Mouse (Mus musculus) MEL (cell line): ENCODE measurements around the gene Gm5269. TPM values are rescaled to one million over a fixed set of nuclear protein-coding genes. Genes with fewer than 3 reads are reported as not detected.

Experiments
- DNase-seq: peaks from one replicate; pipeline ENCODE4 v3.0.0; 2011; ENCODE audit warnings: low read depth, low spot score
- H3K27ac ChIP-seq: 2 replicates; pipeline ENCODE4 v1.5.1; 2012; ENCODE audit warnings: low read depth, mild to moderate bottlenecking, control low read depth, low read length, moderate library complexity; ENCODE audit not compliant: control insufficient read depth
- H3K27me3 ChIP-seq, 2 experiments: fragments of 150-350 bp in 1 of 2; sonication (generic) in 1 of 2; 2 replicates each; pipeline ENCODE4 v1.6.1; 2012; ENCODE audit warnings: low read length in 2 of 2, mild to moderate bottlenecking in 2 of 2, improper control_type of control experiment in 1 of 2, moderate library complexity in 1 of 2; ENCODE audit not compliant: insufficient read depth in 2 of 2, control insufficient read depth in 1 of 2
- H3K36me3 ChIP-seq, 2 experiments: 2 replicates each; pipeline ENCODE4 v1.6.1; 2012 to 2014; ENCODE audit warnings: low read length in 2 of 2, improper control_type of control experiment in 1 of 2, inconsistent platforms in 1 of 2, mild to moderate bottlenecking in 1 of 2; ENCODE audit not compliant: insufficient read depth in 2 of 2, control insufficient read depth in 1 of 2
- H3K4me1 ChIP-seq, 2 experiments: fragments of 150-350 bp in 1 of 2; sonication (generic) in 1 of 2; 2 replicates each; pipeline ENCODE4 v1.6.1; 2012; ENCODE audit warnings: low read length in 2 of 2, improper control_type of control experiment in 1 of 2, mild to moderate bottlenecking in 1 of 2; ENCODE audit not compliant: insufficient read depth in 2 of 2, control insufficient read depth in 1 of 2
- H3K4me3 ChIP-seq, 2 experiments: fragments of 150-350 bp in 1 of 2; sonication (generic) in 1 of 2; 2 replicates each; pipeline ENCODE4 v1.5.1; 2012; ENCODE audit warnings: low read depth in 2 of 2, low read length in 2 of 2, mild to moderate bottlenecking in 2 of 2, moderate library complexity in 2 of 2, control low read depth in 1 of 2, improper control_type of control experiment in 1 of 2; ENCODE audit not compliant: control insufficient read depth in 1 of 2, insufficient read depth in 1 of 2
- H3K79me2 ChIP-seq: 2 replicates; pipeline ENCODE4 v1.6.1; 2012; ENCODE audit warnings: mild to moderate bottlenecking, low read length, moderate library complexity; ENCODE audit not compliant: control insufficient read depth, poor library complexity, insufficient read depth
- H3K9ac ChIP-seq: 2 replicates; pipeline ENCODE4 v1.6.1; 2012; ENCODE audit warnings: low read depth, mild to moderate bottlenecking, control low read depth, low read length, moderate library complexity; ENCODE audit not compliant: control insufficient read depth, poor library complexity, severe bottlenecking
- H3K9me3 ChIP-seq: fragments of 150-350 bp; sonication (generic); replicated peaks from 2 replicates; pipeline ENCODE4 v1.6.1; 2012; ENCODE audit warnings: mild to moderate bottlenecking, low read length, improper control_type of control experiment, moderate library complexity; ENCODE audit not compliant: insufficient read depth
- BHLHE40 ChIP-seq: IDR thresholded peaks from 2 replicates; pipeline ENCODE4 v1.6.1; 2012; ENCODE audit warnings: low read depth, mild to moderate bottlenecking, inconsistent platforms, low read length, improper control_type of control experiment, borderline replicate concordance
- CHD1 ChIP-seq: IDR thresholded peaks from 2 replicates; pipeline ENCODE4 v1.6.1; 2012; ENCODE audit warnings: low read depth, mild to moderate bottlenecking, inconsistent platforms, low read length, improper control_type of control experiment
- CTCF ChIP-seq, 3 experiments: IDR thresholded peaks in 2 of 3; conservative IDR thresholded peaks in 1 of 3; 2 replicates each; pipeline ENCODE4 v1.5.1; 2011 to 2012; ENCODE audit warnings: low read length in 3 of 3, low read depth in 2 of 3, mild to moderate bottlenecking in 2 of 3, improper control_type of control experiment in 1 of 3, inconsistent platforms in 1 of 3, mixed read lengths in 1 of 3, moderate library complexity in 1 of 3; ENCODE audit not compliant: control insufficient read depth in 1 of 3, insufficient read depth in 1 of 3, poor library complexity in 1 of 3, severe bottlenecking in 1 of 3
- E2F4 ChIP-seq: IDR thresholded peaks from 2 replicates; pipeline ENCODE4 v1.6.1; 2011; ENCODE audit warnings: low read depth, low read length, improper control_type of control experiment, borderline replicate concordance
- ELF1 ChIP-seq: IDR thresholded peaks from 2 replicates; pipeline ENCODE4 v1.6.1; 2014; ENCODE audit warnings: low read depth, mild to moderate bottlenecking, inconsistent platforms, low read length, improper control_type of control experiment, moderate library complexity
- ETS1 ChIP-seq: IDR thresholded peaks from 2 replicates; pipeline ENCODE4 v1.6.1; 2012; ENCODE audit warnings: low read depth, mild to moderate bottlenecking, inconsistent platforms, low read length, improper control_type of control experiment, moderate library complexity
- HCFC1 ChIP-seq: IDR thresholded peaks from 2 replicates; pipeline ENCODE4 v1.6.1; 2012; ENCODE audit warnings: low read depth, mild to moderate bottlenecking, inconsistent platforms, low read length, improper control_type of control experiment, moderate library complexity
- MEF2A ChIP-seq: IDR thresholded peaks from 2 replicates; pipeline ENCODE4 v1.6.1; 2014; ENCODE audit warnings: low read depth, mild to moderate bottlenecking, inconsistent platforms, low read length, improper control_type of control experiment; ENCODE audit not compliant: poor library complexity, insufficient replicate concordance, severe bottlenecking; ENCODE audit errors: extremely low read depth
- MXI1 ChIP-seq: IDR thresholded peaks from 2 replicates; pipeline ENCODE4 v1.6.1; 2011; ENCODE audit warnings: mild to moderate bottlenecking, low read depth, low read length, improper control_type of control experiment
- MYB ChIP-seq: IDR thresholded peaks from 2 replicates; pipeline ENCODE4 v1.6.1; 2011; ENCODE audit warnings: mild to moderate bottlenecking, low read depth, low read length, improper control_type of control experiment
- NRF1 ChIP-seq: IDR thresholded peaks from 2 replicates; pipeline ENCODE4 v1.6.1; 2014; ENCODE audit warnings: low read depth, mild to moderate bottlenecking, inconsistent platforms, low read length, improper control_type of control experiment, moderate library complexity; ENCODE audit not compliant: poor library complexity, insufficient read depth, severe bottlenecking
- POLR2A ChIP-seq, 2 experiments: IDR thresholded peaks; 2 replicates each; pipeline ENCODE4 v1.6.1; 2011 to 2012; ENCODE audit warnings: low read length in 2 of 2, mild to moderate bottlenecking in 2 of 2, control low read depth in 1 of 2, improper control_type of control experiment in 1 of 2, low read depth in 1 of 2, moderate library complexity in 1 of 2; ENCODE audit not compliant: control insufficient read depth in 1 of 2, insufficient read depth in 1 of 2, poor library complexity in 1 of 2
- RCOR1 ChIP-seq: IDR thresholded peaks from 2 replicates; pipeline ENCODE4 v1.6.1; 2012; ENCODE audit warnings: low read depth, mild to moderate bottlenecking, inconsistent platforms, low read length, improper control_type of control experiment
- TBP ChIP-seq: IDR thresholded peaks from 2 replicates; pipeline ENCODE4 v1.8.0; 2011; ENCODE audit warnings: low read depth, low read length, improper control_type of control experiment
- TCF12 ChIP-seq: IDR thresholded peaks from 2 replicates; pipeline ENCODE4 v1.6.1; 2014; ENCODE audit warnings: low read depth, mild to moderate bottlenecking, inconsistent platforms, low read length, improper control_type of control experiment, moderate library complexity
- UBTF ChIP-seq: IDR thresholded peaks from 2 replicates; pipeline ENCODE4 v1.6.1; 2012; ENCODE audit warnings: low read depth, mild to moderate bottlenecking, inconsistent platforms, low read length, improper control_type of control experiment, moderate library complexity, borderline replicate concordance; ENCODE audit not compliant: insufficient read depth
- USF2 ChIP-seq, 2 experiments: IDR thresholded peaks; 2 replicates each; pipeline ENCODE4 v1.6.1; 2011 to 2012; ENCODE audit warnings: improper control_type of control experiment in 2 of 2, low read length in 2 of 2, borderline replicate concordance in 1 of 2, inconsistent platforms in 1 of 2, low read depth in 1 of 2, mild to moderate bottlenecking in 1 of 2; ENCODE audit not compliant: insufficient read depth in 1 of 2
- ZC3H11A ChIP-seq: IDR thresholded peaks from 2 replicates; pipeline ENCODE4 v1.6.1; 2012; ENCODE audit warnings: low read depth, mild to moderate bottlenecking, inconsistent platforms, low read length, improper control_type of control experiment
- ZMIZ1 ChIP-seq: IDR thresholded peaks from 2 replicates; pipeline ENCODE4 v1.6.1; 2012; ENCODE audit warnings: low read depth, mild to moderate bottlenecking, inconsistent platforms, low read length, improper control_type of control experiment, moderate library complexity
- polyA plus RNA-seq, 2 experiments: library from polyadenylated mRNA; stranded (reverse) in 1 of 2; unstranded in 1 of 2; fragments of >175 nt in 1 of 2; fragments of >200 nt in 1 of 2; gene quantifications; 2 replicates each; pipeline versions ENCODE4 v1.2.1 to v1.2.4; 2012; ENCODE audit warnings: low replicate concordance in 2 of 2, low read depth in 1 of 2; ENCODE audit not compliant: insufficient read length in 2 of 2, insufficient read depth in 1 of 2, missing spikeins in 1 of 2
- total RNA-seq: library from RNA; depleted of rRNA; stranded (reverse); fragments of 300-350 nt; gene quantifications from 2 replicates; pipeline ENCODE4 v1.2.3, GENCODE M21; 2012; rRNA removed

The Gm5269 gene
- total and polyA plus RNA-seq, 3 experiments: 0.67 TPM; not detected in 2

DNA sequence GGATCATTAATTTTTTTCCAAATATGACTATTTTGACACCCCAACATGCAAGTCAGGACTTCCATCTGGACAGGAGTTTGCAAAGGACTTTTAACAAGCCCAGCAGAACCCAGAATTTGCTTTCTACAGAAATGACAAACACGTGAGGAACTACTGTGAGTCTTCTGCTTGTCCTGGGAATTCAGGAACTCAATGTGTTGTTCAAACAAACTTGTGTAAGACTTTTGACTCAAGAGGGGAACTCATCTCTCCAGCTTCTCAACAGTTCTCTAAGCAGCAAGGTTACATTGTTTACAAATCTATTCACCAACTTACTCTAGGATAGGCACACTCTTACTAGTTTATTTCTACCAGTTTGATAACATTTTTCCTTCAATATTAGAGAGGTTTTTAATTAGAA lies 32.0 kb downstream of the Gm5269 start:
- Histone ChIP-seq H3K27ac (no peak overlapping the region), H3K9ac (no peak overlapping the region), H3K9me3 (no peaks in the 10 kb centered on the region), H3K36me3 (peaks cover 0 to 16% of the 10 kb centered on the region in 2 experiments; a peak in 3 of 4 replicates)
- DNase-seq: no peak
- TF ChIP-seq CTCF (IDR thresholded peaks at IDR 0.05 in 2 of 3, conservative IDR thresholded peaks at IDR 0.05 in 1 of 3; ENCODE audit: control insufficient read depth in 1 of 3, insufficient read depth in 1 of 3, low read depth in 2 of 3, low read length in 3 of 3, poor library complexity in 1 of 3, severe bottlenecking in 1 of 3) (no peak), TCF12 (no peak), CHD1 (no peak), HCFC1 (no peak), UBTF (no peak), ELF1 (no peak), ZC3H11A (no peak), USF2 (IDR thresholded peaks at IDR 0.05; ENCODE audit: borderline replicate concordance in 1 of 2, insufficient read depth in 1 of 2, low read depth in 1 of 2, low read length in 2 of 2) (no peak), ZMIZ1 (no peak), ETS1 (no peak), RCOR1 (no peak), MYB (no peak)
- TF ChIP-seq, all 39 proteins: peak for 0
- Histone ChIP-seq H3K4me3 (no peak overlapping the region), H3K79me2 (no peaks in the 10 kb centered on the region), H3K27me3 (no peaks in the 10 kb centered on the region), H3K4me1 (peaks cover 5 to 7% of the 10 kb centered on the region in 2 experiments; a peak in 3 of 4 replicates)

DNA sequence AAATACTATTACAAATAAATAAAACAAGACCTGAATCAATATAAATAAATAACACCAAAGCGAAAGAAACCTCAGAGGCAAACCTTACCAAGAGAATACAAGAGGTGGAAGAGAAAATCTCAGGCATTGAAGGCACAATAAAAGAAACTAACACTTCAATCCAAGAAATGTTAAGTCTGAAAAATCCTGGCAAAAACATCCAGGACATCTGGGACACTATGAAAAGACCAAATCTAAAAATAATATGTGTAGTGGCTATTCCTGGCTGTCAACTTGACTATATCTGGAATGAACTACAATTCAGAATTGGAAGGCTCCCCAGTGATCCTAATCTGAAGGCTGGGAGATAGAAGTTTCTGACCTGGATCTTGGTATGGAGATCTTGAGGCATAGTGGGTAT lies 44.6 kb downstream of the Gm5269 start:
- Histone ChIP-seq H3K4me3 (no peak overlapping the region), H3K9me3 (no peaks in the 10 kb centered on the region; the same call in 1 of the 2 replicates), H3K27ac (no peak overlapping the region), H3K79me2 (no peaks in the 10 kb centered on the region), H3K27me3 (no peaks in the 10 kb centered on the region), H3K36me3 (no peaks in the 10 kb centered on the region), H3K4me1 (no peaks in the 10 kb centered on the region), H3K9ac (no peak overlapping the region)
- no peak for TF ChIP-seq MEF2A
- TF ChIP-seq E2F4: no peak
- TF ChIP-seq NRF1: no peak
- no peak for TF ChIP-seq ZC3H11A
- no peak for TF ChIP-seq TBP
- no peak for TF ChIP-seq BHLHE40
- TF ChIP-seq ETS1: no peak
- TF ChIP-seq POLR2A (IDR thresholded peaks at IDR 0.05; ENCODE audit: control insufficient read depth in 1 of 2, insufficient read depth in 1 of 2, low read depth in 1 of 2, low read length in 2 of 2, poor library complexity in 1 of 2): no peak
- TF ChIP-seq MXI1: no peak
- DNase-seq: no peak

Other genes starting within 250 kb of the Gm5269 start
- gene Wdr75, start 95.1 kb downstream of the Gm5269 start, total RNA-seq: 171 and 195 TPM in 2 replicates
- gene Wdr75, start 95.1 kb downstream of the Gm5269 start, polyA plus RNA-seq: 100 to 1,000 TPM; 193 to 279 TPM
- 47.2 and 74.7 TPM in 2 replicates for gene Slc40a1, start 36.2 kb upstream of the Gm5269 start, total RNA-seq
- gene Slc40a1, start 36.2 kb upstream of the Gm5269 start, polyA plus RNA-seq: 10 to 100 TPM in 1 of 2 experiments, not detected in 1; 36.8 TPM
- not detected in 2 replicates for gene Dnah7b, start 176.0 kb upstream of the Gm5269 start, total RNA-seq
- under 1 TPM in 1 of 2 experiments, not detected in 1; 0.10 TPM for gene Dnah7b, start 176.0 kb upstream of the Gm5269 start, polyA plus RNA-seq